In the genomic region with DNA sequence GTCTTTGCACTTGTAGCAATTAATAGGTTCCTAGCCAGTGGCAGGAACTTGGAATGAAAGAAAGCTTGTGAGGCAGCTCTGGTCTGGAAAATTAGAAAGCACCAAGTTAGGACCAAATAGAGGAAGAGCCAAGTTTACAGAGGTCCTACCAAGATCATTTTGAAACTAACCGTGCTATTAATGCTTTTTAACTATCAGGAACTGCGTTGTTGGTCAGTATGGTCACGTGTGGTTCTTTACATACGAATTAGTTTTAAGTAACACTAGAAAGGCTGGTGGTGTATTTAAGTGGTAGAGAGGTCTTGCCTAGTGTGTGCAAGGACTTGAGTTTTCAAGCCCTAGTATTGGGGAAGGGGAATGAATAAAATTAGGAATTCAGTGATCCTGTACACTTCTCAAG, we compare ENCODE assay signal across 8 mouse cellular contexts. TPM values are rescaled to one million over a fixed set of nuclear protein-coding genes. Genes with fewer than 3 reads are reported as not detected.
DNase-seq lines count a peak whose midpoint lies in the region; ATAC-seq lines count a peak whose summit lies in the region.

No protein-coding gene starts in this region.

- ATAC-seq in forebrain, embryonic 12.5 days (ENCODE audit: low FRiP score) = no peak
- ATAC-seq in liver, embryonic 12.5 days = no peak

- peak overlapping the region; percentile 64 for H3K4me2 ChIP-seq in forebrain, embryonic 12.5 days
- peak overlapping the region; percentile 90 for H3K4me2 ChIP-seq in liver, embryonic 12.5 days

- DNase-seq in embryo, embryonic 11 days = peak; percentile 8
- no peak for DNase-seq in embryo, embryonic 9.5 days (ENCODE audit: extremely low spot score)
- peak; percentile 26 for DNase-seq in 3T3-L1 (ENCODE audit: low read depth, low spot score)
- DNase-seq in adrenal gland, postnatal 36 days = no peak
- DNase-seq in left cerebral cortex, adult 9 months (ENCODE audit: low spot score in 2 of 2) = no peak
- DNase-seq in layer of hippocampus, postnatal 14 days (ENCODE audit: low spot score in 2 of 2) = no peak

- H3K9ac ChIP-seq in forebrain, embryonic 12.5 days = peak overlapping the region; percentile 88
- H3K9ac ChIP-seq in liver, embryonic 12.5 days = peak overlapping the region; percentile 88

- peak overlapping the region; percentile 89 for H3K4me3 ChIP-seq in forebrain, embryonic 12.5 days (replicated peaks)
- H3K4me3 ChIP-seq in liver, embryonic 12.5 days = peak overlapping the region; percentile 82

- H3K36me3 ChIP-seq in forebrain, embryonic 12.5 days (replicated peaks) = peaks cover 6% of the 10 kb centered on the region; the same call in 1 of the 2 replicates
- no peaks in the 10 kb centered on the region for H3K36me3 ChIP-seq in liver, embryonic 12.5 days

- no peak overlapping the region for H3K27ac ChIP-seq in forebrain, embryonic 12.5 days
- no peak overlapping the region for H3K27ac ChIP-seq in liver, embryonic 12.5 days

- H3K9me3 ChIP-seq in forebrain, embryonic 12.5 days = no peaks in the 10 kb centered on the region
- H3K9me3 ChIP-seq in liver, embryonic 12.5 days (replicated peaks) = no peaks in the 10 kb centered on the region

- H3K4me1 ChIP-seq in forebrain, embryonic 12.5 days = peaks cover 21% of the 10 kb centered on the region
- H3K4me1 ChIP-seq in liver, embryonic 12.5 days = peaks cover 29% of the 10 kb centered on the region

- no peaks in the 10 kb centered on the region for H3K27me3 ChIP-seq in forebrain, embryonic 12.5 days
- no peaks in the 10 kb centered on the region for H3K27me3 ChIP-seq in liver, embryonic 12.5 days (replicated peaks)

- 5% methylated on average over 4 of the region's 4 CpGs for WGBS in forebrain, embryonic 12.5 days
- WGBS in liver, embryonic 12.5 days (ENCODE audit: insufficient replicate concordance) = 17% methylated on average over 4 of the region's 4 CpGs

RNA-seq across cellular contexts. Expression of a gene that starts 1.2 kb away (rescaled TPM):
- polyA plus RNA-seq in forebrain, embryonic 12.5 days (2016; fragmentation: Nextera tagmentation; extraction: Ambion mirVana) = 11.4 and 14.0 TPM in 2 replicates
- polyA plus RNA-seq in liver, embryonic 12.5 days (2016; fragmentation: Nextera tagmentation; extraction: Ambion mirVana) = 3.2 and 3.4 TPM in 2 replicates
- total RNA-seq in adrenal gland, postnatal 36 days (2021) = 10 to 100 TPM; 10.1 to 12.0 TPM
- total RNA-seq in layer of hippocampus, postnatal 14 days (2021) = 1 to 10 TPM; 6.9 to 7.0 TPM

Comparison
In these comparisons a context has a peak if more than half of its experiments do, and no peak if none do; other contexts are left out.
1. DNase-seq: peak in embryo, embryonic 11 days (single experiment) and 3T3-L1 (single experiment); none in embryo, embryonic 9.5 days (single experiment), adrenal gland, postnatal 36 days (0 of 2), left cerebral cortex, adult 9 months (0 of 2) and layer of hippocampus, postnatal 14 days (0 of 2).